Mouse (Mus musculus) G1E (cell line): ENCODE data around the gene Zfp64. TPM values are rescaled to one million over a fixed set of nuclear protein-coding genes. Genes with fewer than 3 reads are reported as not detected.

Source experiments
- ATAC-seq: 2 replicates; pipeline ENCODE4 v1.8.0; 2016; ENCODE audit warnings: mild to moderate bottlenecking; ENCODE audit not compliant: insufficient number of reproducible peaks, poor library complexity, low FRiP score, severe bottlenecking; ENCODE audit errors: extremely low read depth
- DNase-seq: peaks from one replicate; pipeline ENCODE4 v3.0.0; 2012; ENCODE audit warnings: low spot score
- H3K27me3 ChIP-seq: 2 replicates; pipeline ENCODE4 v1.6.1; 2012; ENCODE audit warnings: mild to moderate bottlenecking, low read length, inconsistent platforms; ENCODE audit not compliant: insufficient read depth
- H3K36me3 ChIP-seq: replicated peaks from 2 replicates; pipeline ENCODE3; 2012; ENCODE audit warnings: mild to moderate bottlenecking, inconsistent platforms
- H3K4me1 ChIP-seq: 2 replicates; pipeline ENCODE4 v1.6.1; 2012; ENCODE audit warnings: low read depth, low read length, inconsistent platforms, mixed read lengths; ENCODE audit not compliant: insufficient read depth
- H3K4me3 ChIP-seq: 2 replicates; pipeline ENCODE4 v1.5.1; 2012; ENCODE audit warnings: low read depth, mild to moderate bottlenecking, inconsistent platforms, low read length, moderate library complexity, mixed read lengths
- H3K9me3 ChIP-seq: replicated peaks from 2 replicates; pipeline ENCODE4 v1.6.1; 2012; ENCODE audit warnings: inconsistent platforms
- CTCF ChIP-seq: IDR thresholded peaks from 2 replicates; pipeline ENCODE4 v1.5.1; 2012; ENCODE audit warnings: low read depth, low read length, inconsistent platforms, mixed read lengths
- GATA1 ChIP-seq: IDR thresholded peaks from 2 replicates; pipeline ENCODE4 v1.6.1; 2012; ENCODE audit warnings: borderline replicate concordance, low read length, inconsistent platforms, mixed read lengths
- GATA2 ChIP-seq: IDR thresholded peaks from 2 replicates; pipeline ENCODE4 v1.6.1; 2012; ENCODE audit warnings: low read depth, low read length, inconsistent platforms, borderline replicate concordance
- POLR2AphosphoS5 ChIP-seq: IDR thresholded peaks from 2 replicates; pipeline ENCODE4 v1.6.1; 2012; ENCODE audit warnings: low read depth, low read length, inconsistent platforms; ENCODE audit not compliant: insufficient replicate concordance
- TAL1 ChIP-seq: conservative IDR thresholded peaks from 2 replicates; pipeline ENCODE4 v1.6.1; 2012; ENCODE audit warnings: low read depth, low read length, inconsistent platforms, mixed read lengths
- polyA plus RNA-seq: library from polyadenylated mRNA; stranded (reverse); fragments of >175 nt; gene quantifications from 2 replicates; pipeline ENCODE4 v1.2.3, GENCODE M21; 2012
- total RNA-seq, 2 experiments: library from RNA; stranded (forward) in 1 of 2; stranded (reverse) in 1 of 2; fragments of 200-1000 nt in 1 of 2; fragments of >200 nt in 1 of 2; fragmentation: Nextera tagmentation in 1 of 2; gene quantifications; 2 replicates each; pipeline ENCODE4 v1.2.3; 2014 to 2017

The Zfp64 gene
- total and polyA plus RNA-seq, 3 experiments, result 37.4 to 98.5 (median 65.2) TPM

DNA sequence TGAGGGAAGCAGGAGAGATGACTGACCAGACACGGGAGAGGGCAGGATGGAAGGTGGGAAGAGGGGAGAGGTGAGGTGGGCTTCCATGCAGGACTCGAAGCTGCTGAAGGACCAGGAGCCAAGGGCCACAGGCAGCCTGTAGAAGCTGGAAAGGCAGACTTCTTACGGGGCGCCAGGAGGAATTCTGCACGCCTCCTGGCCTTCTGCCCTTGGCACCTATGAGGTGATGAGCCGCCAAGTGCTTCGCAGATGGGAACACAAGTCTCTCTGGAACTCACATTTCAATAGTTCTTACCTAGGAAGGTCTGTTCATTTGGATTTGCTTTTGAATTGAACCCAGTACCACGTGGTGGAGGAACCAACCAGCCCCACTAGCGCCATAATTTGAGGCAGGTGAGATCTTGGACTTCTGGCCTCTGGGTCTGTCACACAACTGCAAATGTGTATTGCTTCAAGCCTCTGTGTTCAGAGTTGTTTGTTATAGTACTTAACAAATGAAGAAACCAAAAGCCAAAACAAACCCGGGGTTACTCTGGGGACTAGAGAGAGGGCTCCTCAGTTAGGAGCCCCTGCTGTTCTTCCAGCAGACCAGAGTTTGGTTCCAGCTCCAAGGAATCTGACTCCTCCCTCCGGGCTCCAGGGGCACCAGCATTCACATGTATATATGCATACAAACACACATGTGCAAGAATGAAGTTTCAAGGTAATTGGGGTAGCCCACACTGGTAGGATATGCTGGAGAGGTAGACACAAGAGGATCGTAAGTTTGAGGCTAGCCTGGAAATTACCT, 12.9 kb upstream of the Zfp64 start:
- ATAC-seq (no peak), DNase-seq (no peak)
- no peaks in the 10 kb centered on the region for H3K4me1 ChIP-seq
- peaks cover 2% of the 10 kb centered on the region; the same call in 1 of the 2 replicates for H3K27me3 ChIP-seq
- H3K4me3 ChIP-seq, result no peak overlapping the region
- H3K9me3 ChIP-seq, result peaks cover 25% of the 10 kb centered on the region
- H3K36me3 ChIP-seq, result no peaks in the 10 kb centered on the region
- TF ChIP-seq POLR2AphosphoS5 (no peak), TAL1 (no peak), CTCF (no peak), GATA1 (no peak), GATA2 (no peak)

DNA sequence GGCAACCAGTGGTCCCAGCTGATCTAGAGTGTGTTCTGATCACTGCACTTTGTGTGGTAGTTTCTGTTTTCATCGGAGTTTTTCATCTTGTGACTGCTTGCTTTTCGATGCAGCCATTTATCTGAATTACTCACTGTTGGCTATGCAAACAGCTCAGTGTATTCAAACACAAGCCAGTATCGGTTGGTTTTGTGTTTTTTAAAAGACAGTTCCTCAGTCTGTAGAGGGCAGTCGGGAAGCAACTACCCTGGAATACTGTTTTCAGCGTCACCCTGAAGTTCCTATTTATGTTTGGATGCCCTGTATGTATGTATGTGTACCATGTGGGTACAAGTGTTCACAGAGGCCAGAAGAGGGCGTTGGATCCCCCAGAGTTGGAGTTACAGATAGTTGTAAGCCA, 11.1 kb upstream of the Zfp64 start:
- no peak overlapping the region for H3K4me3 ChIP-seq
- DNase-seq (no peak), ATAC-seq (no peak)
- no peak for TF ChIP-seq POLR2AphosphoS5
- no peak for TF ChIP-seq CTCF
- no peak for TF ChIP-seq GATA2
- TF ChIP-seq TAL1, result no peak
- TF ChIP-seq GATA1, result no peak
- H3K27me3 ChIP-seq, result peaks cover 2% of the 10 kb centered on the region; the same call in 1 of the 2 replicates
- H3K4me1 ChIP-seq, result no peaks in the 10 kb centered on the region
- peaks cover 22% of the 10 kb centered on the region for H3K9me3 ChIP-seq
- peaks cover under 1% of the 10 kb centered on the region for H3K36me3 ChIP-seq

DNA sequence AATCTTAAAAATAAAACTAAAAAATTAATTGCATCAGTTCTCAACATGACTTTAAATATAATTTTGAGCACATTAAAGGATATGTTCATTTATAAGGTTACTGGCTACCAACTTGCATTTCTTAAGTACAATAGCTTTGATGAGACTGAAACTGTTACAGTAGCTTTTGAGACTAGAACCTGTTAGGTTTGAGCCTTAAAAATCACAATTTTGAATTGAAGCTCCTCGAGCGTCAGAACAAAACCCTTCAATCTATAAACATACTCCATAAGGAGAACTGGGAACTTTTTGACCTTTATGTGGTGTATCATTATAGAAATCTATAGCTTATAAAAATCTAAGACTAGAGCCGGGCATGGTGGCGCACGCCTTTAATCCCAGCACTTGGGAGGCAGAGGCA, 9.5 kb upstream of the Zfp64 start:
- ATAC-seq (no peak), DNase-seq (no peak)

DNA sequence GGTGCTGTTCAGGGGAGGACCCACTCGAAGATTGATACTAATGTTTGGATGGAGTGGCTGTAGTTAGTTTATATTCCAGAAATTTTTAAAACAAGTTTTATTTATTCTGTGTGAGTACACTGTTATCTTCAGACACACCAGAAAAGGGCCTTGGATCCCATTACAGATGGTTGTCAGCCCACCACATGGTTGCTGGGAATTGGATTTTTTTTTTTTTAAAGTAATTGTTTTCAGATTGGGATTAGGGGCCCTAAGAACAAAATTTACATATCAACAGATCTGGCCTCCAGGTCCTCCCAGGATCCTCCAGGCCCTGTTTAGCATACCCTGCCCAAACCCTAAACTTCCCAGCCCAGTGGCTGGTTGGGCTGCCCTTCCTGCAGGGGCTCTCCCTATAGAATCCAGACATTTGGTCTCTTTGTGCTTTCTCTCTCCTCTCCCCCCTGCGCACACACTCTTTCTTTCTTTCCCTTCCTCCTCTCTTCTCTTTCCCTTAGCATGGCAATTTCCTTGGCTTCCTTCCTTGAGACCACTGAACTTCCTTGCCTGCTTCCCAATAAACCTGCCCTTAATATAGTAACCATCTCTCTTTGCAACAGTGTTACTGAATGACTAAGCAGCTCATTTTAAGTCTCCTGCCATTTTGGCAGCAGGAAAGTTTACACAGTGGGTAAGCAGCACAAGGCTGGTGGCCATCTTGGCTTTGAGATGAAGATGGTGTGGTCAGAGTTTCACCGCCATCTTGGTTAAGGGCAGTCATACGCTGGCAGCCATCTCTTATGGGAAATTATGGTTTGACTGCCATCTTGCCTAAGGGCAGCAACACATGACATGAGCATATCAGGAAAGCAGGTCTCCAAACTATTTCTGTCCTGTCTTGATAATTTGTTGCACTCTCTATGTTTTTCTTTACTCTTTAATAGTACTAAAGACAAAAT, 6.6 kb upstream of the Zfp64 start:
- no peak overlapping the region for H3K4me3 ChIP-seq
- H3K4me1 ChIP-seq, result peaks cover 13% of the 10 kb centered on the region
- H3K9me3 ChIP-seq, result peaks cover 4% of the 10 kb centered on the region
- DNase-seq (no peak), ATAC-seq (no peak)
- H3K27me3 ChIP-seq, result peaks cover 2% of the 10 kb centered on the region; the same call in 1 of the 2 replicates
- no peak for TF ChIP-seq TAL1
- no peak for TF ChIP-seq POLR2AphosphoS5
- TF ChIP-seq GATA1, result no peak
- no peak for TF ChIP-seq GATA2
- TF ChIP-seq CTCF, result no peak
- H3K36me3 ChIP-seq, result peaks cover 40% of the 10 kb centered on the region

More for the DNA sequence above, 9.5 kb upstream of the Zfp64 start:
- H3K4me1 ChIP-seq, result no peaks in the 10 kb centered on the region
- H3K4me3 ChIP-seq, result no peak overlapping the region
- H3K9me3 ChIP-seq, result peaks cover 12% of the 10 kb centered on the region
- TF ChIP-seq GATA2, result no peak
- no peak for TF ChIP-seq TAL1
- H3K27me3 ChIP-seq, result peaks cover 2% of the 10 kb centered on the region; the same call in 1 of the 2 replicates
- H3K36me3 ChIP-seq, result peaks cover 15% of the 10 kb centered on the region

DNA sequence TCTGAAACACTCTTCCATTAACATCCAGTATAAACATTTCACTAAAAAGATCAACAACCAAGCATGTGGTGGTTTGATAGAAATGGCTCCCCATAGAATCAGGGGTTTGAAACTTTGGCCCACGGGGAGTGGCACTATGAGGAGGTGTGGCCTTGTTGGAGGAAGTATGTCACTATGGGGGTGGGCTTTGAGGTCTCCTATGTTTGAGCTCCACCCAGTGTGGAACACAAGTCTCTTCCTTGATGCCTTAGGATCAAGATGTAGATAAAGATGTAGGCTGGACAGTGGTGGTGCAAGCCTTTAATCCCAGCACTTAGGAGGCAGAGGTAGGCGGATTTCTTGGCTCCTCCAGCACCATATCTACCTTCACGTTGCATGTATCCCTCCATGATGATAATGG, 5.4 kb upstream of the Zfp64 start:
- ATAC-seq (no peak), DNase-seq (no peak)
- Histone ChIP-seq H3K9me3 (peaks cover 2% of the 10 kb centered on the region), H3K4me3 (no peak overlapping the region), H3K27me3 (peaks cover under 1% of the 10 kb centered on the region; the same call in 1 of the 2 replicates), H3K36me3 (peaks cover 40% of the 10 kb centered on the region), H3K4me1 (peaks cover 20% of the 10 kb centered on the region)
- TF ChIP-seq GATA1, result no peak
- TF ChIP-seq TAL1, result no peak
- no peak for TF ChIP-seq CTCF
- TF ChIP-seq POLR2AphosphoS5, result no peak
- no peak for TF ChIP-seq GATA2

DNA sequence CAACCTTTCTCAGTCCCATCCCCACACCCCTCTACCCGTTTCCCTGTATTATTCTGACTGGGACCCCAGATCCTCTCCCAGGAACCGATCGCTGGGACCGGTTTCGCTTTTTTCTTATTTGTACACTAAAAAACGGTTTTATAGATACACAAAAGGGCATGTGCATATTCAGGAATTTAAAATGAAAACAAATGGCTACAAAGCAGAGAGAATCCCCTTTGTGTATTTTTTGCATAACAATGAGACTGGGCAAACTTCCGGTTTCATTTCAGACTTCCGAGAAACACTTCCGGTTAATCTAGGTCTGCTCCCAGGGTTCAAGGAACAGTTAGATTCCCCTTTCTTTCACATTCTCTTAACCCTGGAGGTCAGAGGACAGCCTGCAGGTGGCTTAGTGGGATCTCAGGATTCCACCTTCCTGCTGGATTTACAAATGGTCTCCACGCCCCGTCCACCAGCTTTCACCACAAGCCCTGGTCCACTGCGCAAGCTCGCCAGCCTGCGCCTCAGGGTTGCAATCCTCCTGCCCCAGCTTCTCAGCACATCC, 4.0 kb upstream of the Zfp64 start:
- H3K36me3 ChIP-seq, result peaks cover 40% of the 10 kb centered on the region
- TF ChIP-seq GATA1 (no peak), GATA2 (no peak), CTCF (no peak), TAL1 (no peak), POLR2AphosphoS5 (no peak)
- no peaks in the 10 kb centered on the region for H3K27me3 ChIP-seq
- ATAC-seq (no peak), DNase-seq (no peak)
- H3K4me1 ChIP-seq, result peaks cover 22% of the 10 kb centered on the region
- no peak overlapping the region for H3K4me3 ChIP-seq
- no peaks in the 10 kb centered on the region for H3K9me3 ChIP-seq
